Mouse (Mus musculus) embryonic fibroblast, embryonic 13.5 days (primary cell): ENCODE results near the gene Lrba. TPM values are rescaled to one million over a fixed set of nuclear protein-coding genes. Genes with fewer than 3 reads are reported as not detected.

ENCODE experiments used
- H3K27ac ChIP-seq: 2 replicates; pipeline ENCODE4 v1.5.1; 2012; ENCODE audit warnings: low read length, control low read depth, inconsistent platforms; ENCODE audit not compliant: insufficient read depth
- H3K4me1 ChIP-seq: 2 replicates; pipeline ENCODE4 v1.6.1; 2011; ENCODE audit warnings: low read length; ENCODE audit not compliant: control insufficient read depth, insufficient read depth
- H3K4me3 ChIP-seq: 2 replicates; pipeline ENCODE4 v1.5.1; 2011; ENCODE audit warnings: mild to moderate bottlenecking, control low read depth, low read length; ENCODE audit not compliant: insufficient read depth
- CTCF ChIP-seq: IDR thresholded peaks from 2 replicates; pipeline ENCODE4 v1.5.1; 2011; ENCODE audit warnings: mild to moderate bottlenecking, control low read depth, low read length, moderate library complexity, borderline replicate concordance; ENCODE audit not compliant: insufficient read depth
- POLR2A ChIP-seq: IDR thresholded peaks from 2 replicates; pipeline ENCODE4 v1.6.1; 2011; ENCODE audit warnings: low read depth, mild to moderate bottlenecking, control low read depth, low read length, moderate library complexity
- polyA plus RNA-seq: library from polyadenylated mRNA; stranded (reverse); fragments of >200 nt; gene quantifications from 2 replicates; pipeline ENCODE4 v1.2.4, GENCODE M21; 2011; ENCODE audit warnings: low read depth; ENCODE audit not compliant: missing spikeins, insufficient read length

Lrba gene
- polyA plus RNA-seq, 1 experiment, result 17.8 TPM

GRCm38 (mm10) chr3:86786280-86786679, 561.8 kb downstream of the Lrba start:
- Histone ChIP-seq H3K4me1 (0 out of 2 replicates have a peak, but pooled peaks cover 4% of the 10 kb centered on the region), H3K27ac (peak overlapping the region; percentile 87), H3K4me3 (no peak overlapping the region)
- TF ChIP-seq POLR2A (no peak), CTCF (no peak)

- Histone ChIP-seq H3K27ac (peak overlapping the region; percentile 87), H3K4me1 (0 out of 2 replicates have a peak, but pooled peaks cover 4% of the 10 kb centered on the region), H3K4me3 (no peak overlapping the region)
- TF ChIP-seq CTCF (no peak), POLR2A (peak; percentile 23; the same call in 1 of the 2 replicates)
Measured at GRCm38 (mm10) chr3:86786845-86787351, 562.4 kb downstream of the Lrba start.

GRCm38 (mm10) chr3:86787423-86788123, 563.1 kb downstream of the Lrba start:
- 0 out of 2 replicates have a peak, but pooled peaks cover 4% of the 10 kb centered on the region for H3K4me1 ChIP-seq
- H3K4me3 ChIP-seq, result no peak overlapping the region
- TF ChIP-seq POLR2A (no peak), CTCF (no peak)
- peak overlapping the region; percentile 87 for H3K27ac ChIP-seq

- TF ChIP-seq POLR2A, result no peak
- no peak for TF ChIP-seq CTCF
- Histone ChIP-seq H3K4me3 (no peak overlapping the region), H3K27ac (no peak overlapping the region), H3K4me1 (peaks cover 14% of the 10 kb centered on the region)
Measured at GRCm38 (mm10) chr3:86788711-86789110, 564.2 kb downstream of the Lrba start.

GRCm38 (mm10) chr3:86789752-86790151, 565.3 kb downstream of the Lrba start:
- Histone ChIP-seq H3K4me3 (no peak overlapping the region), H3K27ac (no peak overlapping the region), H3K4me1 (peaks cover 19% of the 10 kb centered on the region)
- TF ChIP-seq CTCF, result no peak
- no peak for TF ChIP-seq POLR2A

GRCm38 (mm10) chr3:86793264-86793663, 568.8 kb downstream of the Lrba start:
- Histone ChIP-seq H3K27ac (peak overlapping the region; percentile 6; the same call in 1 of the 2 replicates), H3K4me3 (no peak overlapping the region), H3K4me1 (peaks cover 16% of the 10 kb centered on the region)
- TF ChIP-seq POLR2A (no peak), CTCF (no peak)

GRCm38 (mm10) chr3:86793720-86794191, 569.3 kb downstream of the Lrba start:
- no peak overlapping the region for H3K27ac ChIP-seq

GRCm38 (mm10) chr3:86796716-86797115, 572.2 kb downstream of the Lrba start:
- no peak overlapping the region for H3K27ac ChIP-seq
- peaks cover 20% of the 10 kb centered on the region for H3K4me1 ChIP-seq
- H3K4me3 ChIP-seq, result no peak overlapping the region
- TF ChIP-seq CTCF (peak; percentile 61; the same call in 1 of the 2 replicates), POLR2A (no peak)

More at GRCm38 (mm10) chr3:86793720-86794191, 569.3 kb downstream of the Lrba start:
- TF ChIP-seq CTCF (no peak), POLR2A (no peak)
- no peak overlapping the region for H3K4me3 ChIP-seq
- peaks cover 16% of the 10 kb centered on the region for H3K4me1 ChIP-seq

- TF ChIP-seq POLR2A (no peak), CTCF (no peak)
- peaks cover 17% of the 10 kb centered on the region for H3K4me1 ChIP-seq
- no peak overlapping the region for H3K4me3 ChIP-seq
- no peak overlapping the region for H3K27ac ChIP-seq
Measured at GRCm38 (mm10) chr3:86797871-86798460, 573.5 kb downstream of the Lrba start.

- H3K4me1 ChIP-seq, result 0 out of 2 replicates have a peak, but pooled peaks cover 7% of the 10 kb centered on the region
- no peak overlapping the region for H3K4me3 ChIP-seq
- TF ChIP-seq POLR2A (no peak), CTCF (no peak)
- no peak overlapping the region for H3K27ac ChIP-seq
Measured at GRCm38 (mm10) chr3:86799041-86799440, 574.6 kb downstream of the Lrba start.
